In genomic region chr4:32291406-32291805, GRCm38 (mm10) we compare ENCODE assay signal across 18 mouse cellular contexts. TPM values are rescaled to one million over a fixed set of nuclear protein-coding genes. Genes with fewer than 3 reads are reported as not detected.
A peak's percentile ranks its signal among the peaks of the same experiment; 100 is the strongest.
DNase-seq lines count a peak whose midpoint lies in the region; ATAC-seq lines count a peak whose summit lies in the region.
"Had no signal": no experiment of that assay in that cellular context is flagged by ENCODE, and none has a peak within 500 bp of the region (broad histone marks: within the 10 kb centered on the region; RNA-seq: fewer than 3 reads in every experiment).

No protein-coding gene starts in this region.

- 68% methylated on average over 4 of the region's 4 CpGs for WGBS in heart, embryonic 13.5 days

- peak overlapping the region; percentile 71; the same call in 1 of the 2 replicates for H3K27ac ChIP-seq in heart, embryonic 13.5 days (replicated peaks)
- H3K27ac ChIP-seq: hindbrain, embryonic 14.5 days; kidney, embryonic 15.5 days had no signal

- no peak for DNase-seq in heart, adult 8-10 months (ENCODE audit: low spot score)
- peak; percentile 31 for DNase-seq in lung, postnatal 10 days
- DNase-seq in lung, postnatal 25 days (ENCODE audit: low spot score): no peak
- peak; percentile 35 for DNase-seq in thymus, postnatal 4 days
- DNase-seq in neural tube, embryonic 10.5 days (ENCODE audit: extremely low spot score, low spot score): no peak
- no peak for DNase-seq in kidney, postnatal 25 days
- DNase-seq: B cell, adult 2 months; cerebellum, adult 9-11 months; right cerebral cortex, postnatal 14 days had no signal

- H3K4me1 ChIP-seq in heart, embryonic 13.5 days: peaks cover 72% of the 10 kb centered on the region

- H3K27me3 ChIP-seq in heart, embryonic 13.5 days (replicated peaks): no peaks in the 10 kb centered on the region
- H3K27me3 ChIP-seq: kidney, embryonic 15.5 days; limb, embryonic 12.5 days; megakaryocyte, embryonic 14.5 days; stomach, embryonic 15.5 days had no signal

- no peak overlapping the region for H3K9ac ChIP-seq in heart, embryonic 13.5 days
- H3K9ac ChIP-seq: hindbrain, embryonic 14.5 days; kidney, embryonic 15.5 days; limb, embryonic 12.5 days; stomach, embryonic 15.5 days had no signal

- no peak overlapping the region for H3K4me2 ChIP-seq in heart, embryonic 13.5 days
- H3K4me2 ChIP-seq: heart, embryonic 11.5 days; hindbrain, embryonic 14.5 days; kidney, embryonic 15.5 days; limb, embryonic 12.5 days; stomach, embryonic 15.5 days had no signal

- no peak overlapping the region for H3K4me3 ChIP-seq in heart, embryonic 13.5 days
- H3K4me3 ChIP-seq: forebrain, embryonic 10.5 days; kidney, embryonic 15.5 days; limb, embryonic 12.5 days; stomach, embryonic 15.5 days had no signal

- no peaks in the 10 kb centered on the region for H3K36me3 ChIP-seq in heart, embryonic 13.5 days
- H3K36me3 ChIP-seq: forebrain, embryonic 10.5 days; kidney, embryonic 15.5 days; limb, embryonic 12.5 days; stomach, embryonic 15.5 days had no signal

- no peaks in the 10 kb centered on the region for H3K9me3 ChIP-seq in heart, embryonic 13.5 days
- H3K9me3 ChIP-seq: forebrain, embryonic 10.5 days; kidney, embryonic 15.5 days; limb, embryonic 12.5 days; megakaryocyte, embryonic 14.5 days; stomach, embryonic 15.5 days had no signal

- ATAC-seq in heart, embryonic 13.5 days (ENCODE audit: extremely low read depth, insufficient number of reproducible peaks, low FRiP score, low TSS enrichment): no peak
- peak; percentile 60 for ATAC-seq in inflammation-experienced regulatory T-cells, adult 6 months

RNA-seq across cellular contexts. Expression of gene Bach2, which starts 52.8 kb away (rescaled TPM):
- polyA plus RNA-seq in heart, embryonic 13.5 days (2015; fragmentation: Nextera tagmentation; extraction: Ambion mirVana): 7.0 and 7.1 TPM in 2 replicates
- 1 to 10 TPM; 2.4 to 6.9 (median 4.2) TPM for total RNA-seq in heart, adult 8-10 months (2022)
- polyA plus RNA-seq in inflammation-experienced regulatory T-cells, adult 6 months (2017; shearing (Covaris generic)): 10 to 100 TPM in 2 of 3 experiments, 1 to 10 TPM in 1; 1.9 to 18.4 (median 14.6) TPM

Comparison
In these comparisons a context has a peak if more than half of its experiments do, and no peak if none do; other contexts are left out.
1. DNase-seq: peak in lung, postnatal 10 days (single experiment) and thymus, postnatal 4 days (single experiment); none in heart, adult 8-10 months (single experiment), lung, postnatal 25 days (single experiment), neural tube, embryonic 10.5 days (single experiment) and kidney, postnatal 25 days (0 of 2).